Mouse (Mus musculus) heart, adult 9 months (tissue): ENCODE results near the gene Mccc1.

Source experiments
- DNase-seq, 2 experiments: peaks; one replicate each; pipeline ENCODE4 v3.0.0; 2022; ENCODE audit warnings: low spot score in 2 of 2

Mccc1 gene

DNA sequence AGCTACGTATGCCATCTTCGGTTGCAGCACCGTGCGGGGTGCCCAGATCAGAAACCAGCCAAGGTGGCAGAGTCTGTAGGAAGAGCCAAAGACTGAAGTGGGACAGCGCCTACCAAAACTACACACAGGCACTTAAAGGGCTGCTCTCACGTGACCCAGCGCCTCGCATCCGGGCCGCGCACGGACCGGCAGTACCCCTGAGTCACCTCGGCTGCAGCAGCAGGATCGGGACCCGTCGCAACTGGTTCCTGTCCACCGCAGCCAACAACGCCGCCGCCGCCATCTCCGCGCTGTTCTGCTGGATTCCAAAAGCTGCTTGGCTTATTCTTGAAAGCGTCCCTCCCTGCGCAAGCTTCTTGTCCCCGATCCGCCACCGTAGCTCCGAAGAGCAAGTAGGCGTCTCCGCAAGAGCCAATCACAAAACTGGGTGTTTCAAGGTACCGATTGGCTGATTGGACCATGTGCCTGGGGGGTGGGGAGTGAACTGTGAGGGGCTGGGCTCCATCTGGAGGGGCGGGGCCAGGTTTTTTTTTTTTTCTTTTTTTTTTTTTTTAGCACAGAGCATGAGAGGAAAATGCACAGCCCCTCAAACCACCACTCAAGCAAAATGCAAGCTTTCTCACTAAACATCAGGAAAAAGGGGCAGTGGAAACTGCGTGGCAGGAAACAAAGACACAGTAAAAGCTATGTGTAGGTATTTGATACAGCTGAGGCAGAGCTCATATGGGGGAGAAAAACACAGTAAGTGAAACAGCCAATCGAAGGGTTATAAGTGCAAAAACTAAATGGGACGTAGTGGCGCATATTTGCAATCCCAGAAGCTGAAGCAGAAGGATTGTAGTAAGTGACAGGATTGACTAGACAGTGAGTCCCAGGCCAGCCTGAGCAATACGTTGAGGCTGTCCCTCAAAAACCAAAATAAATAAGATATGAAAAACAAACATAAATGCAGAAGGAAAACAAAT lies at the start of gene Mccc1:
Gene Mccc1 (minus strand): TSS at position 404 of the 965 bp plus-strand sequence.
- peak; percentile 96 to 97 for DNase-seq

DNA sequence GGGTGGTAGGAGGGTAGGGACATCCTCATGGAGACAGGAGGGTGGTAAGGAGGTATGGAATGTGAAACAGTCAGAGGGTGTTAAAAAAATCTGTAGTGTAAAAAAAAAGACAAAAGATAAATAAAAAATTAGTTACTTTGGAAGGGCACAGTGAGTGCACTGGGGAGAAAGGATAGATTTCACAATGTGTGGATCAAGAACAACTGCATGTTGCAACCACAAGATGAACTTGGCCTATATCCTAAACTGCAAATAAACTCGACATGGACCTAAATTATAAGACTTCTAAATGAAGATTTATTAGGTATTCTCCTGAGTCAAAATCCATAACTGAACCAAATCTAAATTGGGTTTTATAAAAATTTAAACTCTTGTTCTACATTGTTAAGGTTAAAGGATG lies 48.6 kb upstream of the Mccc1 start:
- no peak for DNase-seq

DNA sequence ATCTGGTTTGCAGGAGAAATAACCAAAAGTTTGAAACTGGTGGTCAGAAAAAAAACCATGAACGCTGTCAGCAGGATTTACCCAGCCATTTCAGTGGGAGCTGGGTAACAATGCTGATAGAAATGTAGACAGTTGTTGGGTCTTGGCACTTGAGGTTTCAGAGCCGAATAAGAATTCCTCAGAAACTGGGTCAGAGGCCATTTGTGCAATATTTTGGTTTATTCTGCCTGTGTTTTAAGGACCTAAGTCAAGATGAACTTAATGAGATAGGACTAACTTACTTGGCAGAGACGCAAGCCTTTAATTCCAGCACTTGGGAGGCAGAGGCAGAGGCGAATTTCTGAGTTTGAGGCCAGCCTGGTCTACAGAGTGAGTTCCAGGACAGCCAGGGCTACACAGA lies 44.6 kb upstream of the Mccc1 start:
- DNase-seq: no peak

DNA sequence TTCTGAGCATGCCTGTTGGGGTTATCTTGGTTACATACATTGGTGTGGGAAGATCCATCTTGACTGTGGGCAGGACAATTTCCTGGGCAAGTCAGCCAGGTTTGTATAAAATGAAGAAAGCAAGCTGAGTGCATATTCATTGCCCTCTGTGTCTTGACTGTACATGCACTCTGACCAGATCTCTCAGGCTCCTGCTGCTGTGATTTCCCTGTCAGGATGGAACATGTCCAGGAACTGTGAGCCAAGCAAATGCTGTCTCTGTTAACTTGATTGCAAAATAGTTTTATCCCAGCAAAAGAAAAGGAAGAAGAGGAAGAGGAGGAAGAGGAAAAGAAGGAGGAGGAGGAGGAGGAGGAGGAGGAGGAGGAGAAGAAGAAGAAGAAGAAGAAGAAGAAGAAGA lies 44.0 kb upstream of the Mccc1 start:
- no peak for DNase-seq

DNA sequence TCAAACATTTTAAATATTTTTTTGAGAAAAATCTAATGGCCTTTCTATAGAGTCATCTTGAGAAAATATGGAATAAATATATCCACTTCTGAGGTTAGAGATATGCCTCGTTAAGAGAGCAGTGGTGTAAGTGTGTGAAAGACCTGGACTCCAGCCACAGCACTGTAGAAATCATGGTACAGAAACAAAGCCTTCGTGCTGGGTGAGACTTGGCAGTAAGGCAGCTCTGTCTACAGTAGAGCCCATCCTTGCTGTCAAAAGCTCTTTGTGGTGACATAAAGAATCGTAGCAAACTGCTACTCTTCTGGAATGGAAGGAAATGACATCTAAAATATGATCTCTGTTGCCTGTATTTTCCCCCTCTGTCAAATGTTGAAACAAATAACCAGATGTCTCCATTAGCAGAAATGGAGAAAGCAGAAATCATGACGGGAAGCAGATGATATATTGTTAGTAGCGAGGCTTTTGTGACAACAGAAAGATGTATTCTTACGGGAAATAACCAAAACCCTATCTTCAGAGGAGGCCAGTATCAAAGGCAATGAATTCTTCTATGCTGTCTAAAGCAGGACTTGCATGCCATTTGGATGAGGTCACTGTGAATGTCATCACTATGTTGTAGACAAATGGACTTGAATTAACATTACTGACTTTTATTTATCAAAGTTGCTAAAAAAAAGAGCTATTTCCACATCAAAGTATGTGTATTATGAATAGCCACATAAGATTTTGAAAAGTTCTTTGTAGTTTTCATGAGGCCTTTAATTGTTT lies 31.4 kb upstream of the Mccc1 start:
- no peak for DNase-seq

DNA sequence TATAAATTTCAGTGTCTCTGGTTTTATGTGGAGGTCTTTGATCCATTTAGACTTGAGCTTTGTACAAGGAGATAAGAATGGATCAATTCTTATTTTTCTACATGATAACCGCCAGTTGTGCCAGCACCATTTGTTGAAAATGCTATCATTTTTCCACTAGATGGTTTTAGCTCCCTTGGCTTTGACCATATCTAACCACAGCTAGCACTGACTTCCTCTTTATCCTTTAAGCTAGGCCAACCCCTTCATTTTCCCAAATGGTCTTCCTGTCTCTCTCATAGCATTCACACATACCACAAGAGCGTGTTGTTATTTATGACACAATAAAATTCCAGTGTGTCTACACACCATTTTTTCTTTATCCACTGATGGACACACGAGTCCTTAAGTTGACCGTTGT lies 29.5 kb upstream of the Mccc1 start:
- DNase-seq: no peak

DNA sequence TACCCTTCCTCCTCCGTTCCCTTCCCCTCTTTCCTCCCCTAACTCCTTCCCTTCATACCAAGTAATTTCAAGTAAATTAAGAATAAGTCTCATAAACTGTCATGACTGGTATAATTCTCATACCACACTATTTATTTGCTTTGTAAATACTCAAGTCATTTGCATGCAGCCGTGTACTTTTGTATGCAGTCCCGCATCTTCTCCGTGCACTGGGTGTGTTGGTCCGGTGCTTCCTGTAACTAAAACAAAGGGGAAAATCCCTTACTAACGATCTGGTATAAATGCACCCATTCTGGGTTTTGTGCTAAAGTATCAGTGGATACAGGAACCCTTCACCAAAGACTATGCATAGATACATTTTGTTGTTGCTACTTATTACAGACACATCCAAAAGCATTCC lies 25.3 kb upstream of the Mccc1 start:
- DNase-seq: no peak

DNA sequence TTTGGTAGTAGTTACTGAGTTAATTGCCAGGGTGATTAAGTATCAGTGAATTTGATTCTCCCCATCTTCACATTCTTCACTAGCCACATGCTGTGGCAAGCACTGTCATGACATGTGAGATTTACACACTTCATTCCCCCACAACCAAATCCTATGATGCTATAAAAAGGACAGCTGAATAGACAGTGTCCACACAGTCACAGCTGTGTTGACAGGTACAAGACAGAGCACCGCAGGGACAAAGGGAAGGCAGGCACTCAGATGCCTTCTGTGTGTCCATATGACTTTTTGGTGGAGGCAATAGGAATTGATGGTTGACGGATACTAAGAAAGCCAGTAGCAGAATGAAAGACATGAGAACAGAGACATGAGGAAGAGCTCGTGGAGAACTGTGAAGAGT lies 10.8 kb upstream of the Mccc1 start:
- DNase-seq: no peak

DNA sequence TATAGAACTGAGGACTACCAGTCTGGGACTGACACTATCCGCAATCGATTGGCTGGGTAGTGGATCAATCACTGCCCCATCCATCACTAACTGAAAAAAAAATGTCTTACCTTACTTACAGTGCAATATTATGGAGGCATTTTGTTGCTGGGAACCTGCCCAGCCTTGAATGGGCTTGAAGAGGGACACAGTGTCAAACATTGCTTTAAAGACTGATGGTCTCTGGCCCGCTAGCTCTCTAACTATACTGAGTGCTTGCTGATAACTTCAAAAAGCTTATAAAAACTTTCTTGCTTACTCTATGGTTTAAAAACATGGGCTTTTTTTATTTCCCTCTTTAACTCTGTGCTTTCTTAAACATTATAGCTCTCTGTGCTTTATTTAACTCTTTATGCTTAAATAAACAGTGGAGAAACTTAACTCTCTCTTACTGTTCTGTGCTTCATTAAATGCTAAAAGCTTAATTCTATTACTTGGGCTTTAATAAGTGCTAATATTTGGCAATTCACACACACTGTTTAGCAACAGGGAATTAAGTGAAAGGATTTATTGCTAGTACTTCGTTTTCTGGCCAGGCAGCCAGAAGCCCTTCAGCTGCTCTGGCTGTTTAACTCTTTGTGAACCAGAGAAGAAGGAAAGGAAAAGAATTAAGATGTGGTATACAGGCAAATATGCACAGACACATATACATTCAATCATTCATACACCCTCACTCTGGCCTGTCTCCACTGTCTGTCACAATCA lies 8.1 kb upstream of the Mccc1 start:
- DNase-seq: no peak

DNA sequence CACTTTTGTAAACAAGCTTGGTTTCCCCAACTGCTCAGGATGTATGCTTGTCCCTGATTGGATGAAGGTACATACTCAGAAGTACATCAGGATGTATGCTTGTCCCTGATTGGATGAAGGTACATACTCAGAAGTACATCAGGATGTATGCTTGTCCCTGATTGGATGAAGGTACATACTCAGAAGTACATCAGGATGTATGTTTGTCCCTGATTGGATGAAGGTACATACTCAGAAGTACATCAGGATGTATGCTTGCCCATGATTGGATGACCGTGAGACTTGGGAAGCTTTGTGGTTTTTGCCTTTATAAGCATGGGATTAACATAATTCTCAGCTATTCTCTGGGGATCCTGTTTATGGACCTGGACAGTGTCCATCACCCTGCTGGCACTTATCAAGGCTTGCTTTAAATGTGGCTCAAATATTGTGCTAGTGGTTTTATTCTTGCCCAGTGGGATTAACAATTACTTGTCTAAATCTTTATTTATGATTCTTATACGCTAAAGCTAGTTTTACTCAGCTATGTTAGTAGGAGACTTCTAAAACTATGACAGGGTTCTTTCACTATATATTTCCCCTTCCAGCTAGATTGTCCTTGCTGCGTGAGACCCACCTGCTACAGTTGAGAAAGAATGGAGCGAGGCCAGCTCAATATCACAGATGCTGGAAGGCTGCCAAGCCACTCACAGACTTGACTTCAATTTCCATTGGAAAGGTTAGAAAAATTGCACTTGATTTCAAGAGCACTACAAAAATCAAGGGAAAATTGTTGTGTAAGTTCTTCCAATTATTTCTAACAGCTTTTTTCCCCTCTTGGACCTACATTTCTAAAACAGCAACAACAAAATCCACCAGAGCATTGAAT lies 3.8 kb upstream of the Mccc1 start:
- no peak for DNase-seq

DNA sequence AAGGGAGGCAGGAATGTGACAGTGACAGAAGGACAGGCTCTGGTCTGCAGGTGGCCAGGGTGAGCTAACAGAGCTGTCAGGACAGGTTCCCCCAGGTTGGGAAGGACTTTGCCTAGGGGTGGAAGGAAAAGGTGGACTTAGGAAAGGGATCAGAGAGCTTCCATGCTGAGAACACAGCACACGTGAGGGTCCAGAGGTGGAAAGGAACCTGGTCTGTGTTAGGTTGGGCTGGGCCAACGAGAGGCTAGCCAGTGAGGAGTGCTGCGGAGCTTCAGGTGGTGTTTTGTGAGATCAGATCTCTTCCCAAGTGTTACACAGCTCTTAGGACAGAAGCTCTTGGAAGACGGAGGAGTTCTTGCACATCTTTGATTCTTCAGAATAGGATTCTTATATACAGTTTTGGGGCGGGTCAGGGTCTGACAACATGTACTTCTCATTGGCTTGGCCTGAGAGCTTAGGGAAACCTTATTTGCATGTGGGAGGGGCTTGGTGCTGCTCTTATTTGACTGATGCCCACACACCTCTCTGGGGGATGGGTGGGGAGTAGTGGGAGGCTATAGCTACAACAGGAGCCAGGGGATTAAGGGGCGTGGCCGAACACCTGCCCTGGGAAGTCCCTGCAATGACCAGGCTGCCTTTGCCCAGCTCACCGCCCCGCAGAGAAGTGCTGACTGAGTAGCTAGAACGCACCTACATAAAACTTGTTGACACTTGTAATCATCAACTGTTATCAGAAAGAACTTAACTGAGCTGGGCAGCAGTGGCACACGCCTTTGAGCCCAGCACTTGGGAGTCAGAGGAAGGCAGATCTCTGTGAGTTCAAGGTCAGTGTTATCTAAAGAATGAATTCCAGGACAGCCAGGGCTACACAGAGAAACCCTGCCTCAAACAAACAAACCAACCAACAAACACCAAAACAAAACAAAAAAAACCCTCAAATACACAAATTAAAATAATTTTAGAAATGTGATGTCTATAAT lies 5.6 kb downstream of the Mccc1 start:
- DNase-seq: peak in 1 of 2 experiments; percentile 10

DNA sequence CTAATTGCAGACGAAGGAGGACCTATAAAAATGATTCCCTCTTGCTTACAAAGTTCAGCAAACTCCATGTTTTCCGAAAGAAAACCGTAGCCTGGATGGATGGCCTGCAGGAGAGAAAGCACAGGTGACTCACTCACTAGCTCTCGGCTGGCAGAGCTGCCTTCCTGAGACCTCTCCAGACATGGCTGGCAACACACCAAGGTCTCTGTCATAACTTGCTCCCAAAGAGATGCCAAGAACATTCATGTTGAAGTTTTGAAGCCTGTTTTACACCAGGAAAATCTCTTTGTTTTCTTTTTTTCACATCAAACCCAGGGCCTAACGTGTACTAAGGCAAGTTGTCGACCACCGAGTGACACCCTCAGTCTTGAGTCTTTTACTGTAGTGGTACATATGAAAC lies 9.8 kb downstream of the Mccc1 start:
- DNase-seq: no peak

DNA sequence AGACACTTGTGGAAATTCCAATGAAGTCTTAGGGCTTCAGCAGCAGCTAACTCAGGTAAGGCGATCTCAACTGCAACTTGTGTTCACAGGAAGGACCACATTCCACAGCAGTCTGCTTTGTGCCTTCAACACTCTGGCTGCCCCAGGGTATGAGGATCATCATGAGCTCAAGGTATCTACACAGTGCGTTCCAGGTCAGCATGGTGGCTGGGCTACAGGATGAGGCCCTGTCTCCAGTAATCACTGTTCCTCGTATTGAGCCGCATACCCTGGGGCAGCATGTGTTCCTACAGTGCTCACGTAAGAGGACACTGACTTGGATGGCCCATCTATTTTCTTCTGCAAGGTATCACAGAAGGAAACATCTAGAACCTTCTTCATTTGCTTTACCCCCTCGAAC lies 12.4 kb downstream of the Mccc1 start:
- no peak for DNase-seq

DNA sequence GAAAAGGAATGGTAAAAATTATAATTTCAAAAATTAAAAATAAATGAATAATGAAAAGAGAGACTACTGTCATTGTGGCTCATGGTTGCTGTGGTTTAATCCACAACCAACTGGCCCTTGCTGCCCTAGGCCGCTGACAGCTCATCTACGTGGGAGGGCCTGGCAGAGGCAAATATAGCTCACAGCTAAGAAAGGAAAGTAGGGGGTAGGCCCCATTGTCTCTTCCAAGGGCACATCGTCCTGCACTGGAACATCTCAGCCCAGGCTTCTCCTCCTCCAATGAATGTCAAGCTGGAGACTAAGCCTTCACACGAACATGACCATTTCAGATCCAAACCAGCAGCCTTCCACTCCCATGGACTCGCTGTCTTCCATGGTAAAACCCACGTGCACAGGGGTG lies 14.2 kb downstream of the Mccc1 start:
- DNase-seq: peak; percentile 15 to 50

DNA sequence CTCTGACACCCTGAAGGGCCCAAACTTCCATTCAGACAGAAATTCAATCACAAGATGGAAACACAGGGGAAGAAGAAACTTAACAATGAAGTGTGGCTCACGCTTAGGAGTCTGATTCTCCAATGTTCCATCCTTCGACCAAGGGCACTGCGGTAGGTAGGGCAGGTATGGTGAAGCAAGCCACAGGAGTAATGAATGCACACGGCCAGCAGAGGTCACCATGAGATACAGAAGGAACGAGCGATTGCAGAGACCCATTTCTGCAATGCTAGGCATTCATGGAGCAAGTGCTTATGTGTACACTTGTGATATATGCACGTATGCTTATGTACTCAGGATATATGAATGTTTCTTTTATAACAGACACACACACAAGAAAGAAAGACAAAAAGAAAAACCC lies 26.9 kb downstream of the Mccc1 start:
- no peak for DNase-seq

DNA sequence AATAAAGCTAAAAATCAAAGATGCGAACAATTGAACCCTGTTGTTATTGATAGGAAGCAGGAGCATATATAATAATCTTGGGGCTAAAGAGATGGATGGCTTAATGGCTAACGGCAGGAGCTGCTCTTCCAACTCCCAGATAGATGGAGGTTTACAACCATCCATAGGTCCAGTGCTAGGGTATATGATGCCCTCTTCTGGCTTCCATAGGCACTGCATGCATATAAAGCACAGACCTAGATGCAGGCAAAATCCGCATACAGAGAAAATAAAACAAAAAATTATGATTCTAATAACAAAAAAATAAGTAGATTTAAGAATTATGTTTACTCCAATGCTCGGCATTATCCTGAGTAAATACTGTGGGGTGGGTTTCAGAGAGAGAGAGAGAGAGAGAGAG lies 27.5 kb downstream of the Mccc1 start:
- no peak for DNase-seq

DNA sequence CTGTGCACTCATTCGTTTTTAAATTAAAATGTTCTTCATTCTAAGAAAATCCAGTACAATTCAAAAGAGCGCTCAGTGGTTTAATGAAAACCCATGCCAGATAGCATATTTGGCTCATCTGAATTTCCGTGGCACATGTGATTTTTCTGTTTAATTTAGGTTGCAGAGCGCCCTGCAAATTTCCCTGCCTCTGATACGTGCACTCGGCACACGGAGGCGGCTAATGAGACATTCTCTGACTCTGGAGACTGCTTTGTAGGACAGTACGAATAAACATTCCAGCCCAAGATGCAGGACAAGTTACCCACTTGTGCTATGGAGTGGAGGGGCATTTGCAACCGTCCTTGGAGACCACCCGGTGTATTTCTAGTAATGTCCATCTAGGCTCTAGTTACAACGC lies 29.3 kb downstream of the Mccc1 start:
- DNase-seq: no peak

DNA sequence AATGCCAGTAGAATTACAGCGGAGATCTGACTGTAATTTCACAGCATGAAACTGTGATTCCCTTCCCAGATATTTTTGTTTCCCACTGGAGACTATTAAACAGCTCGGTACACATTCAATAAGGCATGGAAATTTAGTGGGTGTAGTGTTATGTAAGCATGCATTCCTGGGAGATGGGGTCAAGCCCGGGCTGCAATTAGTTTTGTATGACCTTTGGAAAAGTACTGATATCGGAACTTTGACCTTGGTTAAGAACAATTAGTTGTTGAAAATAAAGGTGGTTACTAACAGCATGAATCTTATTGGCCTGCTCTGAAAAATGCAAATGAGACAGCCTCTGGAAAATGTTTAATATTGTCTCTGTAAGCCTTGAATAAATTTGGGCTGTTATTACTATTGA lies 30.0 kb downstream of the Mccc1 start:
- DNase-seq: no peak

DNA sequence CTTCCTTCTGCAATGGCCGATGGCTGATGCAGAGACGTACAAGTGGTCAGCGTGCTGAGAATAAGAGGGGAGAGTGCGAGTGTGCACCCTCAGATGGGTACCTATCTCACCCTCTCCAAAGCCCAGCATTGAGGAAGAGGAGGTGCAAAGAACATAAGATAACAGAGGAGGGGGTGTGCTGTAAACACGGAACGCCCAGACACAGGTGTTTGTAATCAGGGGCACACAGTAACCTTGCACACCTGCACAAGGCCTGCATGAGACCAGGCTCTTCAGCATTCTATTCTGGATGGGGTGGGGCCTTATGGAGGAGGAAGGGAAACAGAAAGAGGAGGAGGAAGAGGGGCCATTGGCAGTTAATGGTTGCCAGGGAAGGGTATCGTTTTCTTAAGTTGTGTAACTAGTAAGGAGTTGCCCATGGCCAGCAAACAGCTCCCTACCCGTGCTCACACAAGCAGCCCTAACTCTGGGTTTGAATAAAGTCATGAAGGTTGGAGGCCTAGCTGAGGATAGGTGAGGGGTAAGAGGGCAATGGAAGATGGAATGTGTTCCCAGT lies 33.0 kb downstream of the Mccc1 start:
- no peak for DNase-seq

DNA sequence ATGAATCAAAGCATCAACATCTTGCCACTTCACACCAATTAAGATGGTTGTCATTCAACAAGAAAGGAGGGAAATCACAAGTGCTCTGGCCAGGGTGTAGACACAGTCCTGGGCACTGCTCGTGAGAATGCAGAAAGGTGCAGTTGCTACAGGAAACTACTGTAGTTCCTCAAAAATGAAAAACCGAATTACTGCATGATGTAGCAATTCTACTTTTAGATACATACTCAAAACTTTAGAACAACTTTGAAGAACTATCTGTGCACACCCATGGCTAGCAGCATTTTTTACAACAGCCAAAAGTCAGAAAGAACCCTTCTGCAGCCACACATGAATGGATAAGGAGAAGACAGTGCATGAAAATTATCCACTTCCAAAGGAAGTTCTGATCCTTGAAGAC lies 34.0 kb downstream of the Mccc1 start:
- no peak for DNase-seq
